In the genomic region with DNA sequence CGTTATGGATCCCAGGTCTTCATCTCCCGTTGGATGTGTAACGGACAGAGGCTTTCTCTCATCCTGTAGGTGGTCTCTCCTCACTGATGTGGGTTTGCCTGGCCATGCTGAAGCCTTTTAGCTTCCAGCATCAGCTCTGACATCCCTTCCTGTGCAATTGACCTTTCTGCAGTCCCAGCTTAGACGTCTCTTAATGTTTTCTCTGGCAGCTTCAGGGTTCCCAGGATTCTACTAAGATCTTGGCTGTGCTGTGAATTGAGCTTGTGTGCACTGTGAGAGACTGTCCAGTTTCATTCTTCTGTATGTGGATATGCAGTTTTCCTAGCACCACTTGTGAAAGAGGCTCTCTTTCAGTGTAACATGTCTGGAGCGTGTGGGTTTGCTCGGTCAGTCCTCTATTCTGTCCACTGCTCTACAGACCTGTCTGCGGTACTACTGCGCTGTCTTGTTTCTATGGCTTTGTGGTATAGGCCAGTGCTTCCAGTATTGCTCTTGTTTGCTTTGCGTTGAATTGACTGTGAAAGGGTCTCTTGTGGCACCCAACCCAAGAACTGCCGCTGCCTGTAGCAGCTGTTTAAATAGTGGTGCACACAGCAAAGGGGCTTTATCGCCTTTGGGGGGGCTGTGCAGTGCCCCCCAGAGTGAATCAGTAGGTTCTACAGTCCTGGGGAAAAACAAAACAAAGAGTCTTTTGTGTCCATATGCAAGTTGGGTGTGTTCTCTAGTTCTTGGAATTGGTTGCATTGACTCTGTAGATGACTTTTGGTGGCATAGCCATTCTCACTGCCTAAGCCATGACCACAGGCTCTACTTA, we compare ENCODE assay signal across 21 mouse cellular contexts. TPM values are rescaled to one million over a fixed set of nuclear protein-coding genes. Genes with fewer than 3 reads are reported as not detected.
DNase-seq lines count a peak whose midpoint lies in the region; ATAC-seq and TF ChIP-seq lines count a peak whose summit lies in the region.
"Had no signal": no experiment of that assay in that cellular context is flagged by ENCODE, and none has a peak within 500 bp of the region (broad histone marks: within the 10 kb centered on the region; RNA-seq: fewer than 3 reads in every experiment).

No protein-coding gene starts in this region.

- peaks cover 11% of the 10 kb centered on the region for H3K4me1 ChIP-seq in hindbrain, embryonic 16.5 days (ENCODE audit: control insufficient read depth, insufficient read depth, low read depth, low read length)
- H3K4me1 ChIP-seq in hindbrain, embryonic 14.5 days (replicated peaks; ENCODE audit: control insufficient read depth, insufficient read depth, low read length) = peaks cover 19% of the 10 kb centered on the region
- H3K4me1 ChIP-seq in midbrain, postnatal 0 days (ENCODE audit: insufficient read depth, low read length) = peaks cover 6% of the 10 kb centered on the region
- H3K4me1 ChIP-seq in midbrain, embryonic 14.5 days (ENCODE audit: control insufficient read depth, insufficient read depth, low read length) = peaks cover 12% of the 10 kb centered on the region
- H3K4me1 ChIP-seq in limb, embryonic 14.5 days (ENCODE audit: control insufficient read depth, insufficient read depth, low read length) = peaks cover 16% of the 10 kb centered on the region

- H3K27me3 ChIP-seq in hindbrain, embryonic 16.5 days (replicated peaks; ENCODE audit: control insufficient read depth, insufficient read depth, low read length) = no peaks in the 10 kb centered on the region
- H3K27me3 ChIP-seq in hindbrain, embryonic 14.5 days (ENCODE audit: control insufficient read depth, insufficient read depth, low read length) = no peaks in the 10 kb centered on the region
- no peaks in the 10 kb centered on the region for H3K27me3 ChIP-seq in midbrain, postnatal 0 days (ENCODE audit: insufficient read depth, low read length)
- no peaks in the 10 kb centered on the region for H3K27me3 ChIP-seq in midbrain, embryonic 14.5 days (ENCODE audit: control insufficient read depth, insufficient read depth, low read length)
- no peaks in the 10 kb centered on the region for H3K27me3 ChIP-seq in limb, embryonic 14.5 days (ENCODE audit: control insufficient read depth, insufficient read depth, low read length)
- H3K27me3 ChIP-seq: embryonic facial prominence, embryonic 15.5 days; liver, embryonic 13.5 days; neural tube, embryonic 12.5 days had no signal

- H3K4me2 ChIP-seq in hindbrain, embryonic 16.5 days (ENCODE audit: low read length) = no peak overlapping the region
- H3K4me2 ChIP-seq in hindbrain, embryonic 14.5 days (replicated peaks) = no peak overlapping the region
- no peak overlapping the region for H3K4me2 ChIP-seq in midbrain, postnatal 0 days (ENCODE audit: low read depth, low read length, poor library complexity, severe bottlenecking)
- H3K4me2 ChIP-seq in midbrain, embryonic 14.5 days (ENCODE audit: low read length) = no peak overlapping the region
- no peak overlapping the region for H3K4me2 ChIP-seq in limb, embryonic 14.5 days (replicated peaks; ENCODE audit: low read depth, low read length, severe bottlenecking)
- H3K4me2 ChIP-seq: embryonic facial prominence, embryonic 15.5 days; liver, embryonic 13.5 days; neural tube, embryonic 12.5 days had no signal

- no peak overlapping the region for H3K4me3 ChIP-seq in hindbrain, embryonic 16.5 days (ENCODE audit: low read length)
- no peak overlapping the region for H3K4me3 ChIP-seq in hindbrain, embryonic 14.5 days (replicated peaks; ENCODE audit: low read length)
- no peak overlapping the region for H3K4me3 ChIP-seq in midbrain, postnatal 0 days (ENCODE audit: low read depth, low read length)
- no peak overlapping the region for H3K4me3 ChIP-seq in midbrain, embryonic 14.5 days (replicated peaks; ENCODE audit: low read depth, low read length)
- H3K4me3 ChIP-seq in limb, embryonic 14.5 days (replicated peaks; ENCODE audit: low read length) = no peak overlapping the region
- H3K4me3 ChIP-seq: embryonic facial prominence, embryonic 15.5 days; heart, embryonic 10.5 days; layer of hippocampus, adult 2 months; liver, embryonic 13.5 days; neural tube, embryonic 12.5 days had no signal

- peaks cover 9% of the 10 kb centered on the region for H3K36me3 ChIP-seq in hindbrain, embryonic 16.5 days (ENCODE audit: control insufficient read depth, insufficient read depth, low read length)
- peaks cover 12% of the 10 kb centered on the region for H3K36me3 ChIP-seq in hindbrain, embryonic 14.5 days (replicated peaks; ENCODE audit: control insufficient read depth, insufficient read depth)
- peaks cover 9% of the 10 kb centered on the region; the same call in 1 of the 2 replicates for H3K36me3 ChIP-seq in midbrain, postnatal 0 days (ENCODE audit: insufficient read depth, low read length)
- H3K36me3 ChIP-seq in midbrain, embryonic 14.5 days (ENCODE audit: control insufficient read depth, insufficient read depth, low read length) = peaks cover 12% of the 10 kb centered on the region
- peaks cover 22% of the 10 kb centered on the region for H3K36me3 ChIP-seq in limb, embryonic 14.5 days (ENCODE audit: control insufficient read depth, insufficient read depth, low read length)

- H3K9me3 ChIP-seq in hindbrain, embryonic 16.5 days (ENCODE audit: control insufficient read depth, low read length) = peaks cover 2% of the 10 kb centered on the region; the same call in 1 of the 2 replicates
- H3K9me3 ChIP-seq in hindbrain, embryonic 14.5 days (ENCODE audit: control insufficient read depth, low read length) = peaks cover 8% of the 10 kb centered on the region
- no peaks in the 10 kb centered on the region for H3K9me3 ChIP-seq in midbrain, postnatal 0 days (ENCODE audit: low read length)
- H3K9me3 ChIP-seq in midbrain, embryonic 14.5 days (ENCODE audit: control insufficient read depth, low read length) = peaks cover 8% of the 10 kb centered on the region; the same call in 1 of the 2 replicates
- no peaks in the 10 kb centered on the region for H3K9me3 ChIP-seq in limb, embryonic 14.5 days (ENCODE audit: control insufficient read depth, low read length)
- H3K9me3 ChIP-seq: embryonic facial prominence, embryonic 15.5 days; heart, embryonic 10.5 days; liver, embryonic 13.5 days; neural tube, embryonic 12.5 days had no signal

- no peak for DNase-seq in hindbrain, embryonic 14.5 days (ENCODE audit: low spot score)
- peak; percentile 7 for DNase-seq in midbrain, postnatal 0 days (ENCODE audit: low spot score)
- DNase-seq in midbrain, embryonic 14.5 days = no peak
- no peak for DNase-seq in limb, embryonic 14.5 days (ENCODE audit: low spot score)
- no peak for DNase-seq in adrenal gland, postnatal 25 days
- no peak for DNase-seq in gastrocnemius, adult 18-20 months (ENCODE audit: low spot score)
- DNase-seq: adrenal gland, adult 8-10 months; cerebellum, postnatal 10 days; gastrocnemius, postnatal 36 days; heart, postnatal 14 days; kidney, adult 18-20 months; kidney, postnatal 14 days; layer of hippocampus, postnatal 36 days; liver, embryonic 13.5 days; thymus, adult 18-20 months had no signal

- no peak overlapping the region for H3K9ac ChIP-seq in hindbrain, embryonic 16.5 days (ENCODE audit: low read depth, low read length)
- no peak overlapping the region for H3K9ac ChIP-seq in hindbrain, embryonic 14.5 days
- H3K9ac ChIP-seq in midbrain, postnatal 0 days (replicated peaks; ENCODE audit: low read length, poor library complexity, severe bottlenecking) = no peak overlapping the region
- H3K9ac ChIP-seq in midbrain, embryonic 14.5 days (replicated peaks; ENCODE audit: low read length) = no peak overlapping the region
- H3K9ac ChIP-seq in limb, embryonic 14.5 days (ENCODE audit: low read depth, low read length, severe bottlenecking) = no peak overlapping the region
- H3K9ac ChIP-seq: embryonic facial prominence, embryonic 15.5 days; liver, embryonic 13.5 days; neural tube, embryonic 12.5 days had no signal

- TF ChIP-seq CTCF in midbrain, postnatal 0 days (IDR thresholded peaks at IDR 0.05) = no peak

- no peak overlapping the region for H3K27ac ChIP-seq in hindbrain, embryonic 16.5 days (ENCODE audit: low read depth, low read length)
- no peak overlapping the region for H3K27ac ChIP-seq in hindbrain, embryonic 14.5 days
- no peak overlapping the region for H3K27ac ChIP-seq in midbrain, postnatal 0 days (ENCODE audit: low read depth, low read length)
- no peak overlapping the region for H3K27ac ChIP-seq in midbrain, embryonic 14.5 days (replicated peaks; ENCODE audit: low read depth, low read length)
- peak overlapping the region; percentile 43; the same call in 1 of the 2 replicates for H3K27ac ChIP-seq in limb, embryonic 14.5 days (replicated peaks; ENCODE audit: low read depth, low read length)
- H3K27ac ChIP-seq: embryonic facial prominence, embryonic 15.5 days; heart, embryonic 10.5 days; layer of hippocampus, adult 2 months; liver, embryonic 13.5 days; neural tube, embryonic 12.5 days had no signal

- no peak for TF ChIP-seq POLR2A in limb, embryonic 14.5 days (IDR thresholded peaks at IDR 0.05; ENCODE audit: borderline replicate concordance, extremely low read depth, insufficient read depth, insufficient read length)

- ATAC-seq in hindbrain, embryonic 16.5 days = 0 out of 2 replicates have a peak, but pooled peaks have one; percentile 16
- no peak for ATAC-seq in hindbrain, embryonic 14.5 days (ENCODE audit: low FRiP score)
- ATAC-seq in midbrain, postnatal 0 days (ENCODE audit: low FRiP score) = no peak
- no peak for ATAC-seq in midbrain, embryonic 14.5 days (ENCODE audit: low FRiP score, low TSS enrichment)
- no peak for ATAC-seq in limb, embryonic 14.5 days (ENCODE audit: low FRiP score, low read depth)
- ATAC-seq: forebrain, embryonic 16.5 days had no signal

- 78% methylated on average over 11 of the region's 11 CpGs for WGBS in hindbrain, embryonic 16.5 days
- 76% methylated on average over 11 of the region's 11 CpGs for WGBS in hindbrain, embryonic 14.5 days
- 78% methylated on average over 11 of the region's 11 CpGs for WGBS in midbrain, postnatal 0 days
- 83% methylated on average over 11 of the region's 11 CpGs for WGBS in midbrain, embryonic 14.5 days
- 79% methylated on average over 11 of the region's 11 CpGs for WGBS in limb, embryonic 14.5 days

RNA-seq across cellular contexts. Expression of gene Zbed3, which starts 8.9 kb away (rescaled TPM):
- 33.1 and 34.1 TPM in 2 replicates for polyA plus RNA-seq in hindbrain, embryonic 16.5 days (2015; fragmentation: Nextera tagmentation; extraction: Ambion mirVana)
- 31.9 and 37.5 TPM in 2 replicates for polyA plus RNA-seq in hindbrain, embryonic 14.5 days (2014; fragmentation: Nextera tagmentation; extraction: Ambion mirVana)
- 17.7 and 23.8 TPM in 2 replicates for total RNA-seq in midbrain, postnatal 0 days (2014; rRNA removed)
- 26.6 and 31.5 TPM in 2 replicates for polyA plus RNA-seq in midbrain, postnatal 0 days (2015; fragmentation: Nextera tagmentation; extraction: Ambion mirVana)
- polyA plus RNA-seq in midbrain, embryonic 14.5 days (2014; fragmentation: Nextera tagmentation; extraction: Ambion mirVana) = 32.9 and 37.9 TPM in 2 replicates
- 80.2 and 102 TPM in 2 replicates for polyA plus RNA-seq in limb, embryonic 14.5 days (2012; rRNA removed)
- polyA plus RNA-seq in limb, embryonic 14.5 days (2014; fragmentation: Nextera tagmentation; extraction: Ambion mirVana) = 68.8 and 75.5 TPM in 2 replicates
- total RNA-seq in adrenal gland, postnatal 25 days (2021) = 32.9 and 38.5 TPM in 2 replicates
- 1 to 10 TPM; 4.2 to 4.8 TPM for total RNA-seq in gastrocnemius, adult 18-20 months (2021)

RNA-seq across cellular contexts. Expression of gene Aggf1, which starts 42.9 kb away (rescaled TPM):
- polyA plus RNA-seq in hindbrain, embryonic 16.5 days (2015; fragmentation: Nextera tagmentation; extraction: Ambion mirVana) = 31.4 and 33.0 TPM in 2 replicates
- 34.6 and 41.7 TPM in 2 replicates for polyA plus RNA-seq in hindbrain, embryonic 14.5 days (2014; fragmentation: Nextera tagmentation; extraction: Ambion mirVana)
- 25.5 and 27.6 TPM in 2 replicates for total RNA-seq in midbrain, postnatal 0 days (2014; rRNA removed)
- 26.7 and 28.7 TPM in 2 replicates for polyA plus RNA-seq in midbrain, postnatal 0 days (2015; fragmentation: Nextera tagmentation; extraction: Ambion mirVana)
- polyA plus RNA-seq in midbrain, embryonic 14.5 days (2014; fragmentation: Nextera tagmentation; extraction: Ambion mirVana) = 35.7 and 46.4 TPM in 2 replicates
- 20.0 and 24.4 TPM in 2 replicates for polyA plus RNA-seq in limb, embryonic 14.5 days (2012; rRNA removed)
- polyA plus RNA-seq in limb, embryonic 14.5 days (2014; fragmentation: Nextera tagmentation; extraction: Ambion mirVana) = 32.9 and 37.1 TPM in 2 replicates
- total RNA-seq in adrenal gland, postnatal 25 days (2021) = 37.6 and 40.0 TPM in 2 replicates
- 10 to 100 TPM; 16.5 to 17.7 TPM for total RNA-seq in gastrocnemius, adult 18-20 months (2021)
